Mouse (Mus musculus): Measurements from ENCODE around the gene Ppm1g.
"Not testable (repeated sequence)": the region's sequence is repeated elsewhere in the genome, so short reads cannot be mapped to it uniquely, and the experiment has no call there.

Gene Ppm1g

GRCm38 (mm10) chr5:31218294-31218693 lies 2.2 kb downstream of the Ppm1g start:
- DNase-seq = no peak

DNA sequence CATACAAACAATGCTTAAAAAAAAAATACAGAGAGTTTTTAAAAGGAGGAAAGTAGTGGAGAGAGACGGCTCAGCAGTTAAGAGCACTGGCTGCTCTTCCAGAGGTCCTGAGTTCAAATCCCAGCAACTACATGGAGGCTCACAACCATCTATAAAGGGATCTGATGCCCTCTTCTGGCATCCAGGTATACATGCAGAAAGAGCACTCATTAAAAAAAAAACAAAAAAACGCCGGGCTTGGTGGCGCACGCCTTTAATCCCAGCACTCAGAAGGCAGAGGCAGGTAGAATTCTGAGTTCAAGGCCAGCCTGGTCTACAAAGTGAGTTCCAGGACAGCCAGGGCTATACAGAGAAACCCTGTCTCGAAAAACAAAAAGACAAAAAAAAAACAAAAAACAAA lies 3.9 kb downstream of the Ppm1g start:
- DNase-seq = not testable (repeated sequence)

- no peak for DNase-seq
Observed at GRCm38 (mm10) chr5:31204421-31204820, 16.1 kb downstream of the Ppm1g start.

GRCm38 (mm10) chr5:31203866-31204265 lies 16.6 kb downstream of the Ppm1g start:
- DNase-seq = no peak

DNA sequence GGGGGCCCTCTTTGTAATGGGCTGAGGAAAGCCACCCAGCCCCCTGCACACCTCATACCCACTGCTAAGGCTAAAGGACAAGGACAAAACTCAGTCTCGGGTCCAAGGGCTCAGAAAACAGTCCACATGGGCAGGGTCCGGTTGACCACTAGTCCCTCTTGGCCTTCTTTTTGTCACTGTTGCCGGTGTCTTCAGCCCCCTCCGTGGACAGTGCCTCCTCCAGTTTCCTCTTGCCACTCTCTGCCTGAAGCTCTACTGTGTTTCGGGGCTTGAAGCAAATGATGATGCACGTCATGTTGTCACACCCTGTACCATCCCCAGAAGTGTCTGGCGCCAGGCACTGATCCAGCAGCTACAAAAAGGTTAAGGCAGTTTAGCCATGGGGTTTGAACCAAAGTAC lies 17.6 kb downstream of the Ppm1g start:
- DNase-seq = peak; percentile 30

DNA sequence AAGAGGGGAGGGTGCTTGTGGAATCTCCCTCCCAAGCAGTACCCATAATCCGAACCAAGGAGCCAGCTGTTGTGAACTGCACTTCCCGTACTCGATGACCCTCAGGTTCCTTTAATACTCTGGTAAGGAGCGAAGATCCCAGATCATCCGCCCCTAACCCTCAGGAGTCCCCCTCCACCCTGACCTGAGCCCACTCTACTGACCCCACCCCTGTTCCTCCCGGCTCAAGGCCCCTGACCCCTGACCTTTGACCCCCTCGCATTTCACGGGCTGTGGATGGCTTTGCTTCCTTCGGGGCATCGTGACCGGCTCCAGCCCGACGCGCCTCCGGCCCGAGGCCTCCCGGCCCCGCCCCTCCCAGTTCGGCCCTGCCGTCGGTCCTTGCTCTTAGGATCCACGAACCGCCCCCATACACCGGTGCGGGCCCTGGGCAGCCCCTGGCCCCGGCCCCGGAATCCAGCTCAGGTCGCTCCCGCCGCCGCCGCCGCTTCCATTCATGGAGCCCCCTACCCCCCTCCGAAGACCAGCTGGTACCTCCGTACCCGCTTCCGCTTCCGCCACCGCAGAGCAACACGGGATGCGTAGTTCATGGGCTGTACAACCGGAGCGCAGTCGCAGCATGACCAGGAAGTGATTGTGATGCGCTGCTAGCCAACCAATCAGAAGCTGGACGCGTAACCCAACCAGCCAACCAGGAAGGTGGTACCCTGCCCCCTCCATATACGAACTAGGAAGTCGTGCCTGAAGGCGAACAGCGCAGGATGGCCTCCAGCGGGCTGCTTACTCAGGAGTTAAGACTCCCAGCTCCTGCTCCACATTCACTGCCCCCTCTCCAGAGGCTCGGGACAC lies 18.5 kb downstream of the Ppm1g start, which contains the start of gene Zfp513:
Gene Zfp513, minus strand, starts transcription at position 562 of the 849 bp plus-strand sequence.
- DNase-seq = peak; percentile 99

GRCm38 (mm10) chr5:31201042-31201741 lies 19.3 kb downstream of the Ppm1g start:
- DNase-seq = no peak

- DNase-seq = peak; percentile 18
Observed at GRCm38 (mm10) chr5:31200327-31200768, 20.1 kb downstream of the Ppm1g start.

DNA sequence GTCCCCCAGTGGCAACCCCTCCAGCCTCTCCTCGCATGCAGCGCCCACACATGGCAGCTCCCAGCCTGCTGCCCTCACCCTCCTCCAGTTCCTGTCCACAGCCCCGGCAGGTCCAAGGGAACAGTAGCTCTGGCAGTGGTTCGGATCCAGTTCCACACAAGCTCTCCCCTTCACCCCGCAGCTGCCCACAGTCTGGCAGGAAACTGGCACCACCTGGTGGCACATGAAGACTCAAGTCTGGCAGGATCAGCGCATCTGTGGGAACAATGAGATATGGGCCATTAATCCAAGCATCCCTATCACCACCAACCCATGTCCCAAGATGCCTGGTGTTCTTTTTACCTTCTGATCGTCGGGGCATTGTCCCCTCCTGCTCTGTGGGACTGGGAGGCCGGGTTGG lies 20.6 kb downstream of the Ppm1g start:
- DNase-seq = peak; percentile 19

- peak; percentile 20 for DNase-seq
Observed at GRCm38 (mm10) chr5:31199321-31199892, 21.1 kb downstream of the Ppm1g start.

- DNase-seq = no peak
Observed at GRCm38 (mm10) chr5:31198616-31199320, 21.7 kb downstream of the Ppm1g start.

- no peak for DNase-seq
Observed at GRCm38 (mm10) chr5:31198170-31198569, 22.3 kb downstream of the Ppm1g start.

DNA sequence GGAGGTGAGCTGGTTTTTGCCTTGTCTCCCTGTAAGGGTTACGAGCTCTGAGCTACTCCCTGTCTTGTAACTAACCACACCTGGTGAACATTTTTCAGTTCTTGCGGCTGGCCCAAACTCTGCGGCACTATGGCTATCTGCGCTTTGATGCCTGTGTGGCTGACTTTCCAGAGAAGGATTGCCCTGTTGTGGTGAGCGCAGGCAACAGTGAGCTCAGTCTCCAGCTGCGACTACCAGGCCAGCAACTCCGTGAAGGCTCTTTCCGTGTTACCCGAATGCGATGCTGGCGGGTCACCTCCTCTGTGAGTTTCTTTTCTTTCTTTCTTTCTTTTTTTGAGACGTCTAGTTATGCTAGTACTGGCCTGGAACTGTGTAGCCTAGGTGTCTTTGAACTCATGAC lies 23.4 kb downstream of the Ppm1g start:
- no peak for DNase-seq

DNA sequence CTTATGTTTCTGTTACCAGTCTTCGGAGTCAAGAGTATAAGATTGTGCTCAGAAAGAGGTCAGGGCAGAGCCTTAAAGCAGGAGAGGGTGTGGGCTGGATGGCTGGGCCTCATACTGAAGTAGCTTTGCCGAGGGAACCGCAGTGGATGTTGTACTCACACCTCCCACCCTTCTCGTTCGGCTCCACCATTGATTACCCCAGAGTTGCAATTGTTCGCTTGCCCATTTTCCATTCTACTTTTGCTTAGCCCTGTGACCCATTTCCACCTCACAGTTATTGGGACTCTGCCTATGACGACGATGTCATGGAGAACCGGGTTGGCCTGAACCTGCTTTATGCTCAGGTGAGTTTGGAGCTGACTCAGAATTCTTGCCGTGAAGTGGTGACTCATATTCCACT lies 24.3 kb downstream of the Ppm1g start:
- DNase-seq = no peak

DNA sequence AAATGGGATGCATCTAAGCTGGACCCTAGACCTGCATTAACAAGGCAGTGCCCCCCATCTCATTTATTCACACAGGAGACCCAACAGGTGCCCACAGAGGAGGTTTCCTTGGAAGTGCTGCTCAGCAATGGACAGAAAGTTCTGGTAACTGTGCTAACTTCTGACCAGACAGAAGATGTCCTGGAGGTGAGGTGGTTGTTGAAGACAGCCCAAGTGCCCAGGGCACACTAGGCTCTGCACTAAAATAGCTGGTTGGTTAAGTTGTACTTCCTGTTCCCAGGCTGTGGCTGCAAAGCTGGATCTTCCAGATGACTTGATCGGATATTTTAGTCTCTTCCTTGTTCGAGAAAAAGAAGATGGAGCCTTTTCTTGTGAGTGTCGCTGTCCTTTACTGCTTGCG lies 24.8 kb downstream of the Ppm1g start:
- no peak for DNase-seq

DNA sequence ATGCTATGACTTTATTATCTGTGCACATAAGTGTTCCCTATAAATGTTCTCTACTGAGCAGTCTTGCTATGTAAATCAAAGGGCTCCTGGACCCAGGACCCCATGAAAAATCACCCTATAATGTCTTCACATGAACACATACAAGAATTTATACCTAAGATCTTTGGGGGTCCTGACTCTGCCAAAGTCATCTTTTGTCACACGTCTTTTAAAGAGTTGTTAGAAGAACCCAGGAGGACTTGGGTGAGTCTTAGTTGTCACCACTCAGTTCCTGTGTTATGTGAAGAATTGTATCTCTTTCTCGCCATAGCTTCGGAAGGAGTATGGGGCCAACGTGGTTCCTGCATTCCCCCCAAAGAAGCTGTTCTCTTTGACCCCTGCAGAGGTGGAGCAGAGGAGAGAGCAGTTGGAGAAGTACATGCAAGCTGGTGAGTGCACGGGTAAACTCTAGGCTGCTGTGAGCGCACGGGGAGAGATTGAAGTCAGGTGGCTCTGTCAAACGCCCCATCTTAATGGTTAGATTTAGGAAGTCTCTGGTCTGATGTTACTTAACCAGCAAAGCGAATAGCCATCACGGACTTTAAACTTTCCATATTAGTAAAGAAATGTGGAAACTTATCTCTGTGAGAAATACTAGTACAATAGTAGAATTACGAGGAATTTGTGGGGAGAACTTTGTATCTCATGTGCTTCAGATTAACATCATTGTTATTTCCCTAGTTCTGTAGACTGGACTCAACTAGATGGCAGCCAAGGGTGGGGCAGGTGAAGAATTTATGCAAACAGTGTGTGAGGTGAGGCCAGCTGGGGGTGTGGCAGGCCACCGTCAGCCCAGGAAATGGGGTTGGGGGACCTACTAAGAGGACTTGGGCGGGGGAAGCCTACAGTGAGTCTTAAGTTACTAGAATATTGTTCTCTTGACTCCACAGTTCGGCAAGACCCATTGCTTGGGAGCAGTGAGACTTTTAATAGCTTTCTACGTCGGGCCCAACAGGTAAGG lies 25.7 kb downstream of the Ppm1g start:
- no peak for DNase-seq

DNA sequence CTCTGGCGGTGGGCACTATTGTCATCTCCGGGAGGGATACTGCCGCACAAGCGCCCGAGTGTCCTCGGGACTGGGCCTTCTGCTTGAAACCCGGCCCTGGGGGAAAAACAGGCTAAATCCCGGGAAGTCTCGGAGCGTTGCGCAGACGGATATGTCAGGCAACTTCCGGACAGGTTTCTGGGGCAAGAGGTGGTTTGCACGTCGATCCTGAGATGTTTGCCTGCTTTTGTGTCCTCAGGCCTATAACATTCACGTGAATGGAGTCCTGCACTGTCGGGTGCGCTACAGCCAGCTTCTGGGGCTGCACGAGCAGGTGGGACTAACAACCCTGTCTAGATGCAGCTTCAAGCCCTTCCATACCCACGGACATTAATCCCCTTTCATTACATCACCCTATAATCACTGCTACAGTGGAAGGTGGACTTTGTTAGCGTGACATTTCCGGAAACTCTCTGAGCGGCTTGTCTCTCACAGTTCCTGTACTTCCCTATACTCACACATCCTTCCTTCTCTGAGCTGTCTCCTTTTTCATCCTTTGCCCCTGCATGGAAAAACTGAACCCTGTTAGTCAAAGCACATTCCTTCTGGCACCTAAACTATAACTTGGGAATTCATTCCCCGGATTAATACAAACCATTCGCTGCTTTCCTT lies 26.7 kb downstream of the Ppm1g start:
- DNase-seq = no peak

DNA sequence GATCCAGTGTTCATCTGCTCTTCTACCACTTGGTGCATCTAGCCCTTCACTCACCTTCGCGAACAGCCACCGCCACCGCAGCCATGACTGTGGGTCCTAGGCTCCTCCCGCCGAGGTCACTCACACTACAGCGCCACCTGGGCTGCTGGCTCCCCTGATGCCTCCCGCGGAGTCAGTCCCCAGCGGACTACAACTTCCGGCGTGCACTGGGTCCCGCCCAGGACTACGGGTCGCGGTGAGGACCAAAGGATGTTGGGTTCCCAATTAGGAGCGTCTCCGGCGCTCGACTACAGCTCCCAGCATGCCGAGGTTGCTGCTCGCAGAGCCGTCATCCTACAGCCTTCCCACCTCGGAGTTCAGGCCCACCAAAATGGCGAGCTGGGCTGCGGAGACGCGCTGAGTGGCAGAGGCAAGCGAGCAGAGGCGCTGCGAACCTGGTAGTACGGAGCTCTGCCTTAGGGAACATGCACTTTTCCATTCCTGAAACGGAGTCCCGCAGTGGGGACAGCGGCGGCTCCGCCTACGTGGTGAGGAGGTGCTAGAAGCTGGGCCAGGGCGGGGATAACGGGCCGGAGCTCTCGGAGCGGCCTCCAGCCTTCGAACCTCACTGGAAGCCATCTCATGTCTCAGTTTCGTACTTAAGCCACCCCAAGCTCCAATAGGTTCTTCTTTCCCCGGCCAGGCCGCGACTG lies 27.4 kb downstream of the Ppm1g start, which contains the start of the genes Snx17 and Eif2b4:
Gene Snx17, plus strand, starts transcription at position 289 of the 692 bp plus-strand sequence.
Gene Eif2b4, minus strand, starts transcription at position 492 of the 692 bp plus-strand sequence.
- DNase-seq = peak; percentile 99

GRCm38 (mm10) chr5:31192045-31192938 lies 28.2 kb downstream of the Ppm1g start:
- no peak for DNase-seq

All from kidney, adult 11 months (tissue).